Mouse (Mus musculus) lung, adult 2 months (tissue): ENCODE results near the gene Nxph1. TPM values are rescaled to one million over a fixed set of nuclear protein-coding genes. Genes with fewer than 3 reads are reported as not detected.

Experiments
- DNase-seq: peaks from one replicate; pipeline ENCODE4 v3.0.0; 2022
- H3K4me1 ChIP-seq: fragments of 200-500 bp; 2 replicates; pipeline ENCODE4 v1.6.1; 2011; ENCODE audit warnings: low read length; ENCODE audit not compliant: control insufficient read depth, insufficient read depth
- H3K4me3 ChIP-seq: fragments of 200-500 bp; replicated peaks from 2 replicates; pipeline ENCODE3; 2011; ENCODE audit warnings: low read depth, mild to moderate bottlenecking, control low read depth, low read length; ENCODE audit errors: extremely low read depth
- CTCF ChIP-seq: fragments of 200-500 bp; IDR thresholded peaks from 2 replicates; pipeline ENCODE4 v1.5.1; 2011; ENCODE audit warnings: mild to moderate bottlenecking, low read length, control low read depth; ENCODE audit not compliant: insufficient read depth
- POLR2A ChIP-seq: fragments of 200-500 bp; IDR thresholded peaks from 2 replicates; pipeline ENCODE4 v1.6.1; 2011; ENCODE audit warnings: low read depth, mild to moderate bottlenecking, control low read depth, low read length, borderline replicate concordance; ENCODE audit errors: extremely low read depth
- WGBS: fragments of 180-500 bp; shearing (Covaris S2); methylation state at CpG from one replicate; pipeline ENCODE4 v1.1.7; 2018; 5-methylcytosine and 5-hydroxymethylcytosine counted together
- polyA plus RNA-seq: library from polyadenylated mRNA; depleted of rRNA; stranded (reverse); fragments of >200 nt; gene quantifications from 2 replicates; pipeline ENCODE4 v1.2.3, GENCODE M21; 2012

Nxph1 gene
- polyA plus RNA-seq, 1 experiment: 0.13 TPM

- H3K4me3 ChIP-seq: no peak overlapping the region
- DNase-seq: no peak
- 55% methylated on average over 2 of the region's 2 CpGs for WGBS
- no peaks in the 10 kb centered on the region for H3K4me1 ChIP-seq
- TF ChIP-seq CTCF: no peak
- TF ChIP-seq POLR2A: no peak
These were observed 22.3 kb downstream of the Nxph1 start for GRCm38 (mm10) chr6:8970576-8970975.

- DNase-seq: no peak
- 47% methylated on average over 4 of the region's 4 CpGs for WGBS
- Histone ChIP-seq H3K4me1 (no peaks in the 10 kb centered on the region), H3K4me3 (no peak overlapping the region)
- TF ChIP-seq CTCF (no peak), POLR2A (no peak)
These were observed 31.1 kb downstream of the Nxph1 start for GRCm38 (mm10) chr6:8979237-8979871.

- TF ChIP-seq POLR2A: no peak
- no peak for TF ChIP-seq CTCF
- Histone ChIP-seq H3K4me1 (no peaks in the 10 kb centered on the region), H3K4me3 (no peak overlapping the region)
- no peak for DNase-seq
- 60% methylated on average over 12 of the region's 12 CpGs for WGBS
These were observed 48.2 kb downstream of the Nxph1 start for GRCm38 (mm10) chr6:8996301-8996943.

- TF ChIP-seq CTCF: no peak
- no peak for TF ChIP-seq POLR2A
- 63% methylated on average over 2 of the region's 2 CpGs for WGBS
- H3K4me1 ChIP-seq: no peaks in the 10 kb centered on the region
- no peak overlapping the region for H3K4me3 ChIP-seq
- DNase-seq: no peak
These were observed 49.1 kb downstream of the Nxph1 start for GRCm38 (mm10) chr6:8997326-8997725.

- 57% methylated on average over 3 of the region's 3 CpGs for WGBS
- DNase-seq: no peak
- no peaks in the 10 kb centered on the region for H3K4me1 ChIP-seq
- no peak overlapping the region for H3K4me3 ChIP-seq
- TF ChIP-seq POLR2A (no peak), CTCF (no peak)
These were observed 54.5 kb downstream of the Nxph1 start for GRCm38 (mm10) chr6:9002686-9003085.

- DNase-seq: no peak
- H3K4me3 ChIP-seq: no peak overlapping the region
- WGBS: 82% methylated on average over 1 of the region's 1 CpGs
- H3K4me1 ChIP-seq: no peaks in the 10 kb centered on the region
- no peak for TF ChIP-seq CTCF
- TF ChIP-seq POLR2A: no peak
These were observed 78.4 kb downstream of the Nxph1 start for GRCm38 (mm10) chr6:9026631-9027030.

GRCm38 (mm10) chr6:9027146-9027545, 78.9 kb downstream of the Nxph1 start:
- no peak for DNase-seq
- TF ChIP-seq POLR2A (no peak), CTCF (no peak)
- 55% methylated on average over 4 of the region's 4 CpGs for WGBS
- Histone ChIP-seq H3K4me1 (no peaks in the 10 kb centered on the region), H3K4me3 (no peak overlapping the region)

GRCm38 (mm10) chr6:9028501-9028900, 80.3 kb downstream of the Nxph1 start:
- no peak for DNase-seq
- 71% methylated on average over 1 of the region's 1 CpGs for WGBS
- Histone ChIP-seq H3K4me3 (no peak overlapping the region), H3K4me1 (no peaks in the 10 kb centered on the region)
- no peak for TF ChIP-seq CTCF
- no peak for TF ChIP-seq POLR2A

GRCm38 (mm10) chr6:9039286-9039685, 91.1 kb downstream of the Nxph1 start:
- WGBS: 87% methylated on average over 1 of the region's 1 CpGs
- no peak for TF ChIP-seq CTCF
- TF ChIP-seq POLR2A: no peak

GRCm38 (mm10) chr6:9040991-9041390, 92.8 kb downstream of the Nxph1 start:
- H3K4me3 ChIP-seq: no peak overlapping the region
- 70% methylated on average over 3 of the region's 3 CpGs for WGBS
- no peak for TF ChIP-seq POLR2A
- no peak for TF ChIP-seq CTCF
- no peaks in the 10 kb centered on the region for H3K4me1 ChIP-seq
- no peak for DNase-seq

More at GRCm38 (mm10) chr6:9039286-9039685, 91.1 kb downstream of the Nxph1 start:
- Histone ChIP-seq H3K4me3 (no peak overlapping the region), H3K4me1 (no peaks in the 10 kb centered on the region)
- DNase-seq: no peak
